Mouse (Mus musculus) left cerebral cortex, adult 11 months (tissue): ENCODE results near the gene Celf2.

Experiments used
- DNase-seq: peaks from one replicate; pipeline ENCODE4 v3.0.0; 2022; ENCODE audit warnings: low spot score

The Celf2 gene

DNA sequence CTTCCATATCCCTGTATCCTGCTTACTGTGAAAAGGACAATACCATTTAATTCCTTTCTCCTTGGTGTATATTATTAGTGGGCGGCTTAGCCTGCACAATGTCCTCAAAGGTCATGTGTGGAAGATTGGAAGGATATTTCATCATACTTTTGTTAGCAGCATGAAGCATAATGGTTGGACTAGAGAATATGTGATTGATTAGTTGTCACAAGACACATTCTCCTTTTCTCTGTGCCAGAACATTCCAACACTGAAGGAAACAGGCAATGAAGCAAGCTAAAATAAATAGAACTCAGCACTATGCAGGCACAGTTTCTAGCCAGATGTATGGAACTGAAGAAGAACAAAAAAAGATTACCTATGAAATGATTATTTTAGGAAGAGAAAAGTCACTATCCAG, 482.6 kb downstream of the Celf2 start:
- no peak for DNase-seq

DNA sequence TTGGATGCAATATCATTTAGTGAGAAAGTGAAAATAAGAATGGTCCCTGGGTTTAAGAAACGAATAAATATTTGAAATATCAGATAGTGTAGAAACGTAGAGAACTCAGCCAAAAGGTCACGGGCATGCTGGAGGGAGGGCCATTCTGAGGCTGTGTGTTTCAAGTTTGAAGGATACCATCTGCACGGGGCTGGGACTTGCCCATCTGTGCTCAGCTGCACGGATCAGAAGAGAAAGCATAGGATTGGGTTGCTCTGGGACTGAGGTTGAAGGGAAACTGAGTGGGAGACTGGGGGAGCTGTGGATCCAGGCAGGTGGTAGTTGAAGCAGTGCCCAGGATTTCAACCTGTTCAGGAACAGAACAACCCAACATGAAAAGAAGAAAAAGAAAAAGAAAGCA, 483.8 kb downstream of the Celf2 start:
- no peak for DNase-seq

DNA sequence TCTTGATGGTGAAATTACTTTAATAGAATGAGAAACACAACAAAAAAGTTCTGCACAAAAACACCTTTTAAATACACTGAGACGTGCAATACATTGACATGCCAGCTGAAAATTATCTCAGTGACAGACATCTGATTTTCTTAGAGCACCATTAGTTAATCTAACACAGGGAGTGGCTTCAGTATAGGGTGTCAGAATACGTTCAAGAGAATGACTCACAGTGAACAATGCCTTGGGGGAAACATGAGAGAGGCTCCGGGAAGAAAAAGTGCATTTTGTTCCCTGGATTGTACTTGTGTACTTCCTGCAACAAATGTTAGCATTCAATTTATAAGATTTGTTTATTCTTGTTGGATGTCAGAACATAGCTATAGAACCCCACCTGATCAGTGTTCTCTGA, 487.2 kb downstream of the Celf2 start:
- no peak for DNase-seq

DNA sequence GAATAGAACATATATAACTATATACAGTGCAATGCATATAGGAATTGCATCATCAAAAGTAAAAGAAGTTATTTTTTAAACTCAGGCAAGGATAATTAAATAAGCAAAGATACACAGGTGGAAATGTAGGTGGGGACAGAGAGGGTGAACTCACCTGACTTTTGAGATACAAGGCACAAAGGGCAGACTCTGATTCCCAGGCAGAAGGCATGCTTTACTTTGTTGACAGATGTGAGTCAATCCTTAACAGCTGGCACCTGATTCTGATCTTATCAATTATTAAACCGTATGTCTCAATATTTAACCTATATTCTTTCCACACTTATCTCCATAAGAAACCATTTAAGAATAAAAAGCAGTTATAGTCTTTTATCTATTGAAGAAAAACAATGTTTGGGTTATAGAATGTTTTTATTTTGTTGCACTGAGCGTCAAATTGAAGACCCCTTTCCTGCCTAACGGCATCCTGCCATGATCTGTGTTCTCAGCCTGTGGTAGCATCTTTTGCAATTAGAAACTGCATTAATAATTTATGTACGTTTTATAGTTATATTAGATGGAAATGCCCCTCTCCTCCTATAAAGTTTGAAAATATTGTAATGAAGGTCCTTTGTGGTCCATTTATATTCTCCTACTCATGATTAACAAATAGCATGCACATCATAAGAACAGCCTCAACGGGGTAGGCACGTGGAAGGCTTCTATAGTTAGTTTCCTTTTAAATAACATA, 491.8 kb downstream of the Celf2 start:
- no peak for DNase-seq

DNA sequence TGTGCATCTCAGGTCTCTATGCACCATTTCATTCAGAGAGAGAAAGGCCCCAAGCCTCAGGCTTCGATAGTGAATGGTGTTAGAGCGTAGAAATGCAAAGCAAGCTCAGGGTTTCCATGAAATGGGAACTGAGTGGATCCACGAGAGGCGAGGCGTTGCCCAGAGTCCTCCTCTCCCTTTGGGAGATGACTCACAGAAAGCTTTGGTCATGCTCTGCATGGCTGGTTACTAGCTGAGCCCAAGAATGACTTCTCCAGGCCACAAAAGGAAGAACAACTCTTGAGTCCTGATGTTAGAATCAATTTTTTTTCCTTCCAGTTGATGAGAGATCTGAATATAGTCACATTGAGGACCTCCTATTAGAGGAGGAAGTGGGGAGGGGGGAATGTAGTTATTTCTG, 496.2 kb downstream of the Celf2 start:
- no peak for DNase-seq

DNA sequence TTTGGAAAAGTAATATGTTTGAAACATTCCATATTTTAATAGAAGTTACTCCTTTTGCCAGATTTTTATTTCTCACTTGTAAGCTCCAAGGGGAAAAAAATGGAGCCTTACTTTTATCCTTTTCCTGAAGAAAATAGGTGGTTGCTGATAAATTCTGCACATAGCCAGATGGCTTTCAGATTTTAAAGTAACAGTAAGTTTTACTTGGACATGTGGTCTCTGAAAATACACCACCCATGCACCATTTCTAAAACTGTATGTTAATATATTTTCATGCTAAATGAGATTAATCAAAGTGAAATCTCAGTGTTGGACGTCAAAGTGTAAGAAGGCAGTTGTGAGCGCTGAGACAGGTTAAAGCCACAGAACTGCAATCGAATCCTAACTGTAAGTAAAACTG, 502.5 kb downstream of the Celf2 start:
- no peak for DNase-seq

DNA sequence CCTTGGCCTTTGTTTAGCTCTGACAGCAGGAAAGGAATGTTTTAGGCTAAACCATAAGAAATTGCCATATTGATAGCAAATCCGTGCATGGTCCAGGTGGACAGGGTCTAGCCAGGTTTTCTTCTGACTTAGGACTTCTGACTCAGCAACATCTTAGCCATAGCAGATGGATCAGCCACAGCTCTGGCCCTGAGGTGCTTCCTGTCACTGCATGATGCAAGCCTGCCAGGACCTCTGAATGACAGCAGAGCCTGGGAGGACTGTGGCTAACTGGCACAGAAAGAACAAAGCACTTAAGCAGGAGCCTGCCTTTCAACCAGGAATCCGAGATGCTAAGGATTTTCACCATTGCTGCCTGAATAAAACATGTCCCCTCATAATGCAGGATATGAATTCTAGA, 507.4 kb downstream of the Celf2 start:
- no peak for DNase-seq

DNA sequence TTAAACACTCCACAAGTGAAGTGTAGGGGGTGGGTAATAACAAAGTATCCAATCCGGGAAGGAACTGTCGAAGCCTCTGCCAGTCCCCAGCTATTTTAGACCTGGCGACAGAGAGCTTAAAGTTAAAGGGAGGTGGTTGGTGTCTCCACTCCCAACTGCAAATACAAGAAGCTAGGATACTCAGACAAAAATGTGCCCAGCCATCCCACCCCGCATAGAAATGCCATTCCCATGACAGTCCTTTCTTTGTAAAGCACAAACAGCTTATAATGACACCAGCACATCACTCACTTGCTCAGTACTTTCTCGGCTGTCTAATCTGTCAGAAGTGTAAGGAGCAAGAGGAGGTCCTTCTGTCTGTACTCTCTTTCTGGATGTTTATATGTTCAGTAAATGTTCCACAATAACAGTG, 518.3 kb downstream of the Celf2 start:
- DNase-seq: no peak

DNA sequence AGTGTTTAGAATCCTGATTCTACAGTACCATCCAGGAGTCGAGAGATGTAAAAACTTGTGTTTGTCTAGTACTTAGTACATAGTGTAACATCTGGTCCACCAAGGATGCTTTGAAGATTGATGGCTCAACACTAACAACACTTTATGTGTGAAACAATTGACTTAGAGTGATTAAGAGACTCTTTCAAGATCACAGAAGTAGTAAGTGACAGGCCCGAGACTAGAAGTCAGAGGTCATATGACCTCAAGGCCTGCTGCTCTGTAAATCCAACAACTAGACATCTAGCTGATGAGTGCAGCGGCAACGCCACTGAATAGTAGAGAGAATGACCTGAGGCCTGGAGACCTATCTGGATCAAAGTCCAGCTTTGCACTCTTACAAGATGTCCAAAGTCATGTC, 523.7 kb downstream of the Celf2 start:
- no peak for DNase-seq

DNA sequence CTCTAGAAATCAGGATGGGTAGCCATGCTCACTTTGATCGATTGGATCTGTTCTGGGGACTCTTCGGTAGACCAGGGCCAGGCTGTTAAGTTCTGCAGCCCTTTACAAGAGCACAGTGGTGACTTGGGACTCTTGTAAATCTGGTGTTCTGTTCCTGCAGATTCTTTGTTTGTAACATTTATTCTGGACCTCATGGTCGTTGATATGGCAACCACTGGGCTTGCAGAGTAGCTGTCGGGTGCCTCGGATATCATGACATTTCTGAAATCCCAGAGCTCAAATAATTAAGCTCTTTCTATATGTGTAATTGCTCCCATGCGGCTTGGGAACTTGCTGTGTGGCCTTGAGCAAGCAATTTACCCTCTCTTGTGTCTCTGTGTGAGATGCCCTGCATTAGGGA, 525.5 kb downstream of the Celf2 start:
- DNase-seq: no peak

DNA sequence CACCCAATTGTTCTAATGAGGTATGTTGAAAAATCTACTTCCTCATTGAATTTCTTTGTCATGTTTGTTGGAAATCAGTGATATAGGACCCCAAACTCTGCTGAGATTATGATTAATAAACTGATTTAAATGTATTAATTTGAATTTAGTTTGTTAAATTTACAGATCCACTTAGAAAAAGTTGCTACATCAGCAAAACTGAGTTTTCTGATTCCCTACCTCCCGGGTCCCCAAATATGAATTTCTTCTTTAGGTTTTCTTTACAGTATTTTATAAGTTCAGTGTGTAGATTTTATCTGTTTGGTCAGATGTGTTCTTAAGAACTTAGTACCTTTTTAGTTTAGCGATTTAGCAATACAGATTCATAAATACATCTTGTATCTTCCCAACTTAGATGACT, 533.1 kb downstream of the Celf2 start:
- no peak for DNase-seq

DNA sequence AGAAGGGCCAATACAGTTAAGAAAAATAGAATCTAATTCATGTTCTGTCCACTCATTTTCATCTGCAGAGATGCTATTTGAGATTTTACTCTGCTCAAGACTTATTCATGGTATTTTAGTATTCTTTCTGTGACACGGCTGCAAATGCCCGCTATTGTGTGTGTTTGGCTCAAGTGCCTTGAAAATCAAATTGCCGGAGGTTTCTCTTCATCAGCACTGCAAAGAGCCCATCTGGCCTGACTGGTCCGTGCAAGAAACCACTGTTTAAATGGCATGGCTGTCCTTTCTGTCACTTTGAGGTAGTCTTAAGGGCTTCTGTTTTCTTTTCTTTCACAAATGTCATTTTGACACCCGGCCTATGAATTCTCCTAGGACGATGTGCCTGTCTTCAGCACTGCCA, 540.1 kb downstream of the Celf2 start:
- no peak for DNase-seq

DNA sequence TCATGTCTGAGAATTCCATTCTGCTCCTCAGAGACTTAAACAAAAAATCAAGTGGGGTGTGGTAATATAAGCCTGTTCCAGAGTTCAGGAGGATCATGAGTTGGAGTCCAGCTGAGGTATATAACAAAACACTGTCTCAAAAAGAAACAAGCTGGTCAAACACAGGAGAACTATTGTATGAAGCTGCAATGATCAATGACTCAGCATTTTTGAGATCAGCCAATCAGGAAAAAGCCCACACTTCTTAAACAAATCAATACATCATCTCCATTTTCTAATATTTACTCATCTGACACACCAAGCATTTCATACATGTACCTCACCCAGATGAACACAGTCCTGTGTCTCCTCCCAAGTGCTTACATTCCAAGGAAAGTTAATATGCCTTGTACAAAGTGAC, 544.1 kb downstream of the Celf2 start:
- DNase-seq: no peak

DNA sequence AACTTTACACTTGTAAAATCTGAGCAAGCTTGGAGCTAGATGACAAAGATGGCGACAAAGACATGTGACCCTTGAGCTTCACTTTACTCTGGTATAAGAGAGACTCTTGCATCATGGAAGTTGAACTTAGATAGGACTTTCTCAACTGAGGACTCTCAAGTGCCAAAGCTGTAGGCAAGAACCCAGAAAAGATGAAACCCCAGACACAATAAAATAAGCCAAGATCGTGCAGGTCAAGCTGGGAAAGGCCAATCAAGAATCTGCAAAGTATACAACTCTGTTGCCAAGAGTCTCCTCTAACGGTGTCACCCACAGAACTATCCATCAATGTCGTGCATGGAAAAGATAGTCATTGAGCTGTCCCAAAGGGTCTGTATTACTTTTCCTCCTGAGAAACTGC, 558.7 kb downstream of the Celf2 start:
- no peak for DNase-seq

DNA sequence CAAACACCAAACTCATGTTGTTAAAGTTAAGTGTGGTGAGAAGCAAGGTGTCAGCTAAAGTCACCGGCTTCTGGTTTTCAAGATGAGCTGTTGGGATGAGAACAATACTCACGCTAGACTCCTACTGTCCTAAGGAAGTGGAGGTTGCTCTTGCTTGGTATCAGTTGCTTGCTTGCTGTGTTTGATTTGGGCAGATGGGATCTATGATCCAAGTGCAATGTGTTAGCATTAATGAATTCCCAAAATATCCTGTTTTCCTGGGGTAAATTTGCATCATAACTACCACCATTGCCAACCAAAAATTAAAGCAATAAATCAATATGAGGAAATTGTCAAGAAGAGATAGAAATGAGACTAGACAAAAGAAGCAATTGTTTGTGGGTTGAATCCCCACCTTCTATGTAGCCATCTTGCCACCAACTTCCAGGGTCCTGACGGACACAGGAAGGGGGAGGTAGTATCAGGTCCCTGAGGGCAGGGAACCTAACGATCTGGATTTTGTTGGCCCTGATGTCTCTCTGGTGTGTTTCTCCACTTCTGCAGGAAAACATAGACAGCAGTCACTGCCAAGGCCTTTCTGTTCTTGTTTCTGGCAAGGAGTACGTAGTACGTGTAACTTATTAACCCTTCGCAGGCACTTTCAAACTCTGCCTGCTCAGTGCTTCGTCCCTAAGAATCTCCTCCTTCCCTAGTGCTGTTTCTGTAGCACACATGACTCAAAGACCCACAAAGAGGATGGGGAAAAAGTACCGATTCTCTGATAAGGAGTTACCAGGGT, 563.5 kb downstream of the Celf2 start:
- no peak for DNase-seq

DNA sequence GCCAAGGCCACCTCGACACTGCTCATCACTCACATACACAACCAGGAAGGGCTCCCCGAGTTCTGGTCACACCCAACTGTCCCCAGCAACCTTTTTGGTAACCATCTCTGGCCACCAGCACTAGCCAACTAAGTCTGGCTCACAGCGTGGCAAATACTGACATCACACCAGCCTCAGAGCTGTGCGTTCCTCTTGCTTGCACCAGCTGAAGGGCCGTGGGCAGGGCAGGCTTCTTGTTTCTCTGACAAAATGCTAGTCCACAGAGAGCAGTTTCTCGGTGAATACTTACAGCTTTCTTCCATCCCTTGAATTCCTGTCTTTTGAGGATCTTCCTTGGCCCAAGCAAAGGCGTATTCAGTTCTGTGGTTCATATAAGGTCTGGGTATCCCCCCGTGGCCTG, 565.7 kb downstream of the Celf2 start:
- DNase-seq: no peak

DNA sequence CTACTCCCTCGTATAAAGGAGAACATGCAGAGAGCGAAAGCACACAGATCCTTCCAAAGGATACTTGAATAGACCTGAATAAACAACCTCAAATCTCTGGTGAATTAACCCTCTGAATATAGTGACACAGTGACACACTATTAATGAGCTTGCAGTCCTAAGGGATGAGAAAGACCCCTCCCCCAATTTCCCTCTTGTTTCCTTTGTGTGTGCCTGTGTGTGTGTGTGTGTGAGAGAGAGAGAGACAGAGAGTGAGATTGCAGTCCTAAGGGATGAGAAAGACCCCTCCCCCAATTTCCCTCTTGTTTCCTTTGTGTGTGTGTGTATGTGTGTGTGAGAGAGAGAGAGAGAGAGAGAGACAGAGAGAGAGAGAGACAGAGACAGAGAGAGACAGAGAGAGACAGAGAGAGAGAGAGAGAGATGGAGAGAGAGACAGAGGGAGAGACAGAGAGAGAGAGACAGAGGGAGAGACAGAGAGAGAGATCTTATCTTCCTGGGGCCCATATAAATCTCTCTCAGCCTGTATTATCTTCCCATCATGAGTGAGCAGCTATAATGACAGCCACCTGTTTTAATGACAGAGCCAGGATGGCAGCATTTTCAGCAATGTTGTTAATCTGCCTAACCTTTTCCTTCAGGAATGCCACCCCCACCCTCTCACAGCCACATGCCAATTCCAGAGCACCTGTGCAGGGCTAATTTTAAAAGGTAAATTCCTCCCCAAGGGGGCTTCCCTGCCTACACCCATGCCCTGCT, 566.5 kb downstream of the Celf2 start:
- DNase-seq: no peak

DNA sequence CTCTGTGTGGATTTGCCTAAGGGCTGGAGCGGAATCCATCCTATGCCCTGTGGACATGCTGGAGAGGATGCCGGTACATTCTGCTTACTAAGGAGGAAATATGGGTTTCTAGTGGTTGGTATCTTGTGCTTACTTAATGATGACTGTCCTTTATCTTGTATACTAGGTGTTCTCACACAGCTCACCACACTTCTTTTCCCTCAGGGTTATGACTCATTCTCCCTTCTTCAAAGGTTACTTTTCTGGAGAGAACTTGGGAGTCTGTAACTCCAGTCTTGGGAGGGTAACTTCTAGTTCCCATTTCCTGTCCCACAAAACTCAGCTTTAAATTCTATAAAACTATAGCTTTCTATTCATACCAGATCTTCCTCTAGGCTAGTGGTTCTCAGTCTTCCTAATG, 570.2 kb downstream of the Celf2 start:
- DNase-seq: no peak

DNA sequence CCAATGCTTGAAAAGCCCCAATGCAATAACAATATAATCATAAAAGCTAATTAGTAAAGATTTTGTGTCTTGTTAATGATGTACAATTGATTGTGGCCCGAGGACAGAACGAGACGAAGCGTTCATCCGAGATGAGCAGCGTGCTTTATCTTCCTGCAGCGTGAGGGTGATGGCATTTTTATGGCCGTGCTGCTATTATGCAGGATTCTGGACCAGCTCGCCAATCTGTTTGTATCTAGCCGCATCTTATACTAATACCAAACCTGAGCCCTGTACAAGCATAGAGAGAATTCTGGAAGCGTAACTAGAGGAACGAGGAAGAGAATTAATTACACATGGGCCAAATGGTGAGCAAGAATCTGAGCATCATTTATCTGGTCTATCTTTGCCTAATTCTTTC, 576.2 kb downstream of the Celf2 start:
- no peak for DNase-seq

DNA sequence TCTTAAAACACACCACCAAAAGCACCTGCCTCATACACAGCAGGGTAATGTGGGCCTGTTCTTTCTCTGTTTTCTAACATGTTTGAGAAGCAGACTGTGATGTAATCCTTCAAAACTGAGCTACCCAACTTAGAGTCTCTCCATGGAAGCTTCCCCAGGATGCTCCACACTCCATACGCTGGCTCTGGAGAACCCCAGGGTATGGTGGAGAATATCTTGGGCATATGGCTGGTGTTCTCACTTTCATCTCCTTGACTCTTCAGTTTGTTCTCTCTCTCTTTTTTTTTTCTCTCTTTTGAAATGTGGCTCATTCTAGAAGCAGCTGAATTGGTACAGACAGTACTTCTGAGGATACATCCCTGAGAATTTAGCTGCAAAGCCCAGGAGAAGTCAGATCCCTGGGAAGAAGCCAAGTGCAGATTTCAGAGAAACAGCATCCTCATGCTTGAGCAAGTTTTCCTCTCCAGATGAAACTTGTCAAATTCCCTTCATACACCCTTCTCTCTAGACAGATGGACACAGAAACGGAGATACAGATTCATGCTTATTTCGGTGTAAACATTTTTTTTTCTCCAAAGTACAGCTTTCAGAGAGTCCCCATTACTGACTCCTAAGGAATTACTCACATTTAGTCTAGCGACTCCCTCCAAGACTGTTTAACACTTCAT, 581.5 kb downstream of the Celf2 start:
- DNase-seq: peak; percentile 51

DNA sequence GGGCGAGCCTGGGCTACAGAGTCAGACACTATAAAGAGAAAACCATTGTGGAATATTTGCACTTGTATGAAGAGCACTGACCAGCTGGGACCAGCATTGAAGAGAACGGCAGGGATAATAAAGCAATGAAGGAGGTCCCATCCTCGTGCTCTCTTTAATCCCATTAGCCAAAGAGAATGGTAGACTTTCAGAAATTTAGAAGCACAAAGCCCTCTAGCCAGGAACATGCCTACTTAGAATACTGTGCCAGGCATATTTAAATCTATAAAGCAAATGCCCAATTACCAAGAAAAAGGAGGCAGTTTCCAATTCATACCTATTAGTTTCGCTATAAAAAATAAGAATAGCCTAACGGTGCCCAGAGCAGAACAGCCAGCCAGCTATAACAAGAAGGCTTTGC, 583.9 kb downstream of the Celf2 start:
- no peak for DNase-seq

DNA sequence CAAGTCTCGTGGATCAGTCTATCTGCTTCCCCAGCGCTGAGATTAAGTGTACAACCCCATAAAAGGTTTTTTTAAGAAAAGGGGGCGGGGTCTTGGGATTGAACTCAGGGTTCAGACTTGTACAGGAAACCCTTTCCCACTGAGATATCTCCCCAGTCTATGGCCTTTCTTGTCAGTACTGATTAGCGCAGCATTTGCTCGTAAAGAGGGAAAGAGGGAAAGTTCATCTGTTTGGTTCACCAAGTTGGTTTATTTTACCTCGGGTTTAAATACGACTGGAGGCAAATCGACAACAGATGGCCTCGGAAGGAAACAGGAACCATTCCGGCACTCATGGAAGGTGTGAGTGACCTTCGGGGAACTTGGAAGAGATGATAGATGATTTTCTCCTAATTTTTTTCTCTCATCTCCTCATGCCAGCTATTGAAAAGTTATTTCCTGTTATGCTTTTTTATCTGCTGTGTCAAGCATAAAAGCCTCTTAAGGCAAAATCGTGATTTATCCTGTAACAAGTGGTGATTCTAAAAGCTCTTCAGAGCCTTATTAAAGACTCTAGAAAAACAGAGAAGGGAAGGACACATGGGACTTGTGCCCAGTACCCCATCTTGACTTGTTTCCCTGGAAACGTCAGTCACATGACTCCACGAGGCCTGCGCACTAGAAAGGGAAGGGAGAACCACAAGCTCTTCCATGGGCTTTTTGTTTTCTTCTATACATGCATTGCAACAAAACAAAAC, 585.5 kb downstream of the Celf2 start:
- DNase-seq: no peak
